18 mouse cellular contexts compared by ENCODE assay signal in the genomic region with DNA sequence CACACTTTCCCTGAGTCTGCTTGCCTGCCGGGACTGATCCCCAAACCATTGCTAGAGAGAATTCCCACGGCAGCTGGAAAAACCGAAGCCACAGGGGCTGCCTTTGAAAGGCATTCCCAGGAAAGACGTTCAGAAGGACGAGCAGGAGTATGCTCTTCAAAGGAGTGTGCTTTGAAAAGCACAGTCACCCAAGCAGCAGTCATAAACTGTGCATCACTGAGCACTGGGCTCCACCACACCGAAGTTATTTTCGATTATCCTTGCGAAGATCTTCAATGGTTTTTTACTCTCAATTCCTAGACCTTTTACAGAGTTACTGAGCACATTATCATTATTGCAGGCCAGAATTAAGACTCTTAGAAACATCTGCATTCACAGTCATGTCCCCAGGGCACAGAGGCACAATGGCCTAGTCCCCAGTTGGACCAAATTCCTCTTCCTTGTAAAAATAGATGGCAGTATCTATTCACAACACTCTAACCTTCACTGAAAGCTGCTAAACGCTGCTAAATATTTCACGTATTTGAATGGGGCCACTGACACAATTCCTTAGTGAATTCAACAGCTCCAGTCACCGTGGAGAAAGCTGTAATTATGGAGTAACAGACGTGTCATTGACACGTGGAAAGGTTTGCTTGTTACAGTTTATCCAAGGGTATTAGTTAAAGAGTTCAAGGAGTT. TPM values are rescaled to one million over a fixed set of nuclear protein-coding genes. Genes with fewer than 3 reads are reported as not detected.
DNase-seq lines count a peak whose midpoint lies in the region; ATAC-seq lines count a peak whose summit lies in the region.
"Had no signal": no experiment of that assay in that cellular context is flagged by ENCODE, and none has a peak within 500 bp of the region (broad histone marks: within the 10 kb centered on the region; RNA-seq: fewer than 3 reads in every experiment).

No protein-coding gene starts in this region.

- DNase-seq in forebrain, embryonic 14.5 days (ENCODE audit: low spot score) = peak; percentile 20
- no peak for DNase-seq in heart, postnatal 4 days
- peak; percentile 21 for DNase-seq in midbrain, embryonic 14.5 days
- no peak for DNase-seq in layer of hippocampus, adult 11-12 months (ENCODE audit: low spot score)
- DNase-seq: adrenal gland, postnatal 36 days; cerebellum, adult 9-11 months; gastrocnemius, postnatal 14 days; kidney, adult 11 months; kidney, postnatal 14 days; lung, embryonic 14.5 days; lung, postnatal 4 days; thymus, postnatal 36 days had no signal

- H3K4me1 ChIP-seq in forebrain, embryonic 14.5 days (ENCODE audit: control insufficient read depth, insufficient read depth, low read length) = no peaks in the 10 kb centered on the region
- peaks cover 14% of the 10 kb centered on the region for H3K4me1 ChIP-seq in forebrain, embryonic 13.5 days
- H3K4me1 ChIP-seq in heart, embryonic 15.5 days (replicated peaks) = peaks cover 34% of the 10 kb centered on the region
- peaks cover 10% of the 10 kb centered on the region; the same call in 1 of the 2 replicates for H3K4me1 ChIP-seq in midbrain, embryonic 14.5 days (ENCODE audit: control insufficient read depth, insufficient read depth, low read length)
- H3K4me1 ChIP-seq in midbrain, embryonic 13.5 days (replicated peaks) = peaks cover 18% of the 10 kb centered on the region
- H3K4me1 ChIP-seq in midbrain, embryonic 16.5 days (ENCODE audit: control insufficient read depth, insufficient read depth, low read length) = peaks cover 10% of the 10 kb centered on the region
- H3K4me1 ChIP-seq: limb, embryonic 13.5 days had no signal

- ATAC-seq in forebrain, embryonic 14.5 days = peak; percentile 29; the same call in 1 of the 2 replicates
- ATAC-seq in forebrain, embryonic 13.5 days = no peak
- ATAC-seq in heart, embryonic 15.5 days (replicated peaks; ENCODE audit: insufficient number of reproducible peaks, insufficient read depth, low FRiP score, low read depth) = no peak
- no peak for ATAC-seq in midbrain, embryonic 14.5 days (ENCODE audit: low FRiP score, low TSS enrichment)
- no peak for ATAC-seq in midbrain, embryonic 13.5 days
- no peak for ATAC-seq in midbrain, embryonic 16.5 days
- ATAC-seq: hindbrain, postnatal 0 days had no signal

- H3K27me3 ChIP-seq in forebrain, embryonic 14.5 days (replicated peaks; ENCODE audit: control insufficient read depth, insufficient read depth, low read length) = no peaks in the 10 kb centered on the region
- no peaks in the 10 kb centered on the region for H3K27me3 ChIP-seq in forebrain, embryonic 13.5 days
- H3K27me3 ChIP-seq in heart, embryonic 15.5 days = no peaks in the 10 kb centered on the region
- H3K27me3 ChIP-seq in midbrain, embryonic 14.5 days (ENCODE audit: control insufficient read depth, insufficient read depth, low read length) = no peaks in the 10 kb centered on the region
- H3K27me3 ChIP-seq in midbrain, embryonic 13.5 days = no peaks in the 10 kb centered on the region
- no peaks in the 10 kb centered on the region for H3K27me3 ChIP-seq in midbrain, embryonic 16.5 days (ENCODE audit: control insufficient read depth, insufficient read depth, low read depth, low read length)
- H3K27me3 ChIP-seq: limb, embryonic 13.5 days had no signal

- H3K9me3 ChIP-seq in forebrain, embryonic 14.5 days (replicated peaks; ENCODE audit: control insufficient read depth, low read length) = no peaks in the 10 kb centered on the region
- no peaks in the 10 kb centered on the region for H3K9me3 ChIP-seq in forebrain, embryonic 13.5 days (replicated peaks)
- no peaks in the 10 kb centered on the region for H3K9me3 ChIP-seq in heart, embryonic 15.5 days (replicated peaks)
- H3K9me3 ChIP-seq in midbrain, embryonic 14.5 days (ENCODE audit: control insufficient read depth, low read length) = no peaks in the 10 kb centered on the region; the same call in 1 of the 2 replicates
- H3K9me3 ChIP-seq in midbrain, embryonic 13.5 days = no peaks in the 10 kb centered on the region
- H3K9me3 ChIP-seq in midbrain, embryonic 16.5 days (replicated peaks; ENCODE audit: control insufficient read depth, low read length, poor library complexity, severe bottlenecking) = no peaks in the 10 kb centered on the region
- H3K9me3 ChIP-seq: limb, embryonic 13.5 days had no signal

- no peak overlapping the region for H3K4me2 ChIP-seq in forebrain, embryonic 14.5 days (ENCODE audit: low read length)
- no peak overlapping the region for H3K4me2 ChIP-seq in forebrain, embryonic 13.5 days
- no peak overlapping the region for H3K4me2 ChIP-seq in heart, embryonic 15.5 days
- H3K4me2 ChIP-seq in midbrain, embryonic 14.5 days (ENCODE audit: low read length) = no peak overlapping the region
- H3K4me2 ChIP-seq in midbrain, embryonic 13.5 days (replicated peaks) = no peak overlapping the region
- H3K4me2 ChIP-seq in midbrain, embryonic 16.5 days (ENCODE audit: low read length) = no peak overlapping the region
- H3K4me2 ChIP-seq: limb, embryonic 13.5 days; lung, embryonic 14.5 days had no signal

- WGBS in forebrain, embryonic 14.5 days = 23% methylated on average over 13 of the region's 13 CpGs
- WGBS in forebrain, embryonic 13.5 days = 18% methylated on average over 13 of the region's 13 CpGs
- 51% methylated on average over 13 of the region's 13 CpGs for WGBS in heart, embryonic 15.5 days
- WGBS in midbrain, embryonic 14.5 days = 17% methylated on average over 13 of the region's 13 CpGs
- WGBS in midbrain, embryonic 13.5 days = 23% methylated on average over 13 of the region's 13 CpGs
- WGBS in midbrain, embryonic 16.5 days = 16% methylated on average over 13 of the region's 13 CpGs

- H3K4me3 ChIP-seq in forebrain, embryonic 14.5 days (ENCODE audit: low read depth, low read length) = no peak overlapping the region
- no peak overlapping the region for H3K4me3 ChIP-seq in forebrain, embryonic 13.5 days
- no peak overlapping the region for H3K4me3 ChIP-seq in heart, embryonic 15.5 days
- no peak overlapping the region for H3K4me3 ChIP-seq in midbrain, embryonic 14.5 days (replicated peaks; ENCODE audit: low read depth, low read length)
- no peak overlapping the region for H3K4me3 ChIP-seq in midbrain, embryonic 13.5 days (replicated peaks)
- H3K4me3 ChIP-seq in midbrain, embryonic 16.5 days (ENCODE audit: low read depth, low read length) = no peak overlapping the region
- H3K4me3 ChIP-seq: limb, embryonic 13.5 days had no signal

- no peak overlapping the region for H3K27ac ChIP-seq in forebrain, embryonic 14.5 days (ENCODE audit: low read depth, low read length)
- no peak overlapping the region for H3K27ac ChIP-seq in forebrain, embryonic 13.5 days
- peak overlapping the region; percentile 33; the same call in 1 of the 2 replicates for H3K27ac ChIP-seq in heart, embryonic 15.5 days
- no peak overlapping the region for H3K27ac ChIP-seq in midbrain, embryonic 14.5 days (replicated peaks; ENCODE audit: low read depth, low read length)
- H3K27ac ChIP-seq in midbrain, embryonic 13.5 days = no peak overlapping the region
- 0 out of 2 replicates have a peak overlapping the region, but pooled peaks have one; percentile 17 for H3K27ac ChIP-seq in midbrain, embryonic 16.5 days (ENCODE audit: low read length)
- H3K27ac ChIP-seq: hindbrain, postnatal 0 days; limb, embryonic 13.5 days had no signal

- no peak overlapping the region for H3K9ac ChIP-seq in forebrain, embryonic 14.5 days (ENCODE audit: low read length)
- no peak overlapping the region for H3K9ac ChIP-seq in forebrain, embryonic 13.5 days
- no peak overlapping the region for H3K9ac ChIP-seq in heart, embryonic 15.5 days
- no peak overlapping the region for H3K9ac ChIP-seq in midbrain, embryonic 14.5 days (replicated peaks; ENCODE audit: low read length)
- no peak overlapping the region for H3K9ac ChIP-seq in midbrain, embryonic 13.5 days (replicated peaks)
- no peak overlapping the region for H3K9ac ChIP-seq in midbrain, embryonic 16.5 days (ENCODE audit: low read depth, low read length)
- H3K9ac ChIP-seq: limb, embryonic 13.5 days; lung, embryonic 14.5 days had no signal

- no peaks in the 10 kb centered on the region for H3K36me3 ChIP-seq in forebrain, embryonic 14.5 days (ENCODE audit: control insufficient read depth, insufficient read depth, low read length)
- H3K36me3 ChIP-seq in forebrain, embryonic 13.5 days (ENCODE audit: poor library complexity, severe bottlenecking) = no peaks in the 10 kb centered on the region
- no peaks in the 10 kb centered on the region for H3K36me3 ChIP-seq in heart, embryonic 15.5 days
- H3K36me3 ChIP-seq in midbrain, embryonic 14.5 days (ENCODE audit: control insufficient read depth, insufficient read depth, low read length) = no peaks in the 10 kb centered on the region
- no peaks in the 10 kb centered on the region for H3K36me3 ChIP-seq in midbrain, embryonic 13.5 days
- H3K36me3 ChIP-seq in midbrain, embryonic 16.5 days (ENCODE audit: control insufficient read depth, insufficient read depth, low read length) = no peaks in the 10 kb centered on the region
- H3K36me3 ChIP-seq: limb, embryonic 13.5 days had no signal

RNA-seq across cellular contexts. Expression of a gene that starts 31.1 kb away (rescaled TPM):
- 41.3 and 48.2 TPM in 2 replicates for polyA plus RNA-seq in forebrain, embryonic 14.5 days (2014; fragmentation: Nextera tagmentation; extraction: Ambion mirVana)
- polyA plus RNA-seq in forebrain, embryonic 13.5 days (2015; fragmentation: Nextera tagmentation; extraction: Ambion mirVana) = 49.0 and 50.8 TPM in 2 replicates
- polyA plus RNA-seq in heart, embryonic 15.5 days (2015; fragmentation: Nextera tagmentation; extraction: Ambion mirVana) = 43.2 and 45.5 TPM in 2 replicates
- total RNA-seq in heart, postnatal 4 days (2021) = 10 to 100 TPM; 34.7 to 37.2 TPM
- polyA plus RNA-seq in midbrain, embryonic 14.5 days (2014; fragmentation: Nextera tagmentation; extraction: Ambion mirVana) = 55.6 and 61.2 TPM in 2 replicates
- 52.7 and 54.5 TPM in 2 replicates for polyA plus RNA-seq in midbrain, embryonic 13.5 days (2015; fragmentation: Nextera tagmentation; extraction: Ambion mirVana)
- 52.7 and 52.9 TPM in 2 replicates for polyA plus RNA-seq in midbrain, embryonic 16.5 days (2015; fragmentation: Nextera tagmentation; extraction: Ambion mirVana)

RNA-seq across cellular contexts. Expression of a gene that starts 47.4 kb away (rescaled TPM):
- polyA plus RNA-seq in forebrain, embryonic 14.5 days (2014; fragmentation: Nextera tagmentation; extraction: Ambion mirVana) = 1.8 and 2.1 TPM in 2 replicates
- polyA plus RNA-seq in forebrain, embryonic 13.5 days (2015; fragmentation: Nextera tagmentation; extraction: Ambion mirVana) = 1.2 and 1.6 TPM in 2 replicates
- 7.5 and 9.3 TPM in 2 replicates for polyA plus RNA-seq in heart, embryonic 15.5 days (2015; fragmentation: Nextera tagmentation; extraction: Ambion mirVana)
- total RNA-seq in heart, postnatal 4 days (2021) = 10 to 100 TPM; 29.9 to 31.2 TPM
- 1.4 and 2.1 TPM in 2 replicates for polyA plus RNA-seq in midbrain, embryonic 14.5 days (2014; fragmentation: Nextera tagmentation; extraction: Ambion mirVana)
- polyA plus RNA-seq in midbrain, embryonic 13.5 days (2015; fragmentation: Nextera tagmentation; extraction: Ambion mirVana) = 1.3 TPM in 2 replicates
- polyA plus RNA-seq in midbrain, embryonic 16.5 days (2015; fragmentation: Nextera tagmentation; extraction: Ambion mirVana) = 1.0 and 1.6 TPM in 2 replicates

Comparison
In these comparisons a context has a peak if more than half of its experiments do, and no peak if none do; other contexts are left out.
1. H3K27ac ChIP-seq: peak in heart, embryonic 15.5 days (single experiment) and midbrain, embryonic 16.5 days (single experiment); none in forebrain, embryonic 14.5 days (single experiment), forebrain, embryonic 13.5 days (single experiment), midbrain, embryonic 14.5 days (single experiment) and midbrain, embryonic 13.5 days (single experiment).
2. DNase-seq: peak in forebrain, embryonic 14.5 days (single experiment) and midbrain, embryonic 14.5 days (single experiment); none in heart, postnatal 4 days (single experiment) and layer of hippocampus, adult 11-12 months (single experiment).